Mouse (Mus musculus): Measurements from ENCODE around the gene Pnldc1. TPM values are rescaled to one million over a fixed set of nuclear protein-coding genes. Genes with fewer than 3 reads are reported as not detected.

The Pnldc1 gene
- polyA plus RNA-seq, 1 experiment from 2014 or later: 2.9 TPM

DNA sequence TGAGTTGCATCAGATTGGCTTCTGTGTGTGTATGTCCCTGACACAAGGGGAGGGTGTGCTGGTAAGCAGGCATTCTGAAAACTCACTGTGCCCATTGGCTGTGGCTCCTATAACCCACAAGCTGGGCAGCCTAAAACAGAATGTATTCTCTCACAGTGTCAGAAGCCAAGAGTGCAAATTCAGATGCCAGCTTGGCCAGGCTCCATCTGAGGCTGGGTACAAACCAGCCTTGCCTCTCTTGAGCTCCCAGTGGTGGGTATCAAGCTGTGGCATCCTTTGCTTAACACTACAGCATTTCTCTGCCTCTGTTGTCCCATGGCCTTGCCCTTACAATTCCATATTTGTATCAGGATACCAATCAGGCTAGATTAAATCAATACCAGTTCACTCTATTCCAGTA is 45.9 kb downstream of the Pnldc1 start:
- H3K9me3 ChIP-seq (ENCODE audit: control insufficient read depth, low read depth, low read length): no peaks in the 10 kb centered on the region
- no peak for ATAC-seq (ENCODE audit: insufficient number of reproducible peaks, insufficient read depth, low FRiP score, low read depth)
- H3K4me2 ChIP-seq (replicated peaks; ENCODE audit: low read depth, low read length): no peak overlapping the region
- peaks cover 9% of the 10 kb centered on the region; the same call in 1 of the 2 replicates for H3K4me1 ChIP-seq (ENCODE audit: control insufficient read depth, insufficient read depth, low read length)
- no peak overlapping the region for H3K9ac ChIP-seq (replicated peaks; ENCODE audit: low read depth, low read length)
- H3K4me3 ChIP-seq (ENCODE audit: low read depth, low read length): no peak overlapping the region
- H3K27me3 ChIP-seq (ENCODE audit: control insufficient read depth, insufficient read depth, low read length): no peaks in the 10 kb centered on the region
- no peaks in the 10 kb centered on the region for H3K36me3 ChIP-seq (ENCODE audit: control insufficient read depth, insufficient read depth, low read length)
- no peak overlapping the region for H3K27ac ChIP-seq (ENCODE audit: low read length)

DNA sequence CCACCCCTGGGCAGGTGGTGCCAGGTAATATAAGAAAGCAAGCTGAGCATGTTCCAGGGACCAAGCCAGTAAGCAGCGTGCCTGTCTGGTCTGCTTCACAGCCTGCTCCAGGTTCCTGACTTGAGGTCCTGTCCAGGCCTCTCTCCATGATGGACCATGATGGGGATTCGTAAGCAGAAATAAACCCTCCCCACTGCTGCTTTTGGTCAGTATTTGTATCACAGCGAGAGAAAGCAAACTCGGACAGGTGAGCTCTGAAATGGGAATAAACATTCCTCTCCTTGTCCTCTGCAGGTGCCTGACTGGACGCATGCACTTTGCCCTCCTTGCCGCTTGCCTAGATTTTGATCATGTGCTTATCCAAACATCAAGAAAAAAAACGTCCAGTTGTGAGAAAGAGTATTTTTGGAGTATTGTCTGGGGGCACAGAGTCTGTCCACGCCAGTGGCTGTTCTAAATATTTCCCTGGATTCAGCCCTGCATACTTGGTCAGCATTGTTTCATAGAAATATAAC is 51.0 kb downstream of the Pnldc1 start:
- no peak for ATAC-seq (ENCODE audit: insufficient number of reproducible peaks, insufficient read depth, low FRiP score, low read depth)
- no peak overlapping the region for H3K4me3 ChIP-seq (ENCODE audit: low read depth, low read length)
- no peak overlapping the region for H3K27ac ChIP-seq (ENCODE audit: low read length)
- no peaks in the 10 kb centered on the region for H3K36me3 ChIP-seq (ENCODE audit: control insufficient read depth, insufficient read depth, low read length)
- H3K4me1 ChIP-seq (ENCODE audit: control insufficient read depth, insufficient read depth, low read length): no peaks in the 10 kb centered on the region
- H3K9me3 ChIP-seq (ENCODE audit: control insufficient read depth, low read depth, low read length): no peaks in the 10 kb centered on the region
- no peaks in the 10 kb centered on the region for H3K27me3 ChIP-seq (ENCODE audit: control insufficient read depth, insufficient read depth, low read length)
- H3K9ac ChIP-seq (replicated peaks; ENCODE audit: low read depth, low read length): no peak overlapping the region
- WGBS: 61% methylated on average over 8 of the region's 8 CpGs
- no peak overlapping the region for H3K4me2 ChIP-seq (replicated peaks; ENCODE audit: low read depth, low read length)

GRCm38 (mm10) chr17:12858072-12858471 is 52.0 kb downstream of the Pnldc1 start:
- Histone ChIP-seq H3K4me2 (replicated peaks; ENCODE audit: low read depth, low read length) (no peak overlapping the region), H3K9ac (replicated peaks; ENCODE audit: low read depth, low read length) (no peak overlapping the region), H3K9me3 (ENCODE audit: control insufficient read depth, low read depth, low read length) (no peaks in the 10 kb centered on the region), H3K27me3 (ENCODE audit: control insufficient read depth, insufficient read depth, low read length) (no peaks in the 10 kb centered on the region), H3K4me3 (ENCODE audit: low read depth, low read length) (no peak overlapping the region), H3K36me3 (ENCODE audit: control insufficient read depth, insufficient read depth, low read length) (no peaks in the 10 kb centered on the region), H3K4me1 (ENCODE audit: control insufficient read depth, insufficient read depth, low read length) (no peaks in the 10 kb centered on the region), H3K27ac (ENCODE audit: low read length) (no peak overlapping the region)
- no peak for ATAC-seq (ENCODE audit: insufficient number of reproducible peaks, insufficient read depth, low FRiP score, low read depth)
- 46% methylated on average over 4 of the region's 4 CpGs for WGBS

DNA sequence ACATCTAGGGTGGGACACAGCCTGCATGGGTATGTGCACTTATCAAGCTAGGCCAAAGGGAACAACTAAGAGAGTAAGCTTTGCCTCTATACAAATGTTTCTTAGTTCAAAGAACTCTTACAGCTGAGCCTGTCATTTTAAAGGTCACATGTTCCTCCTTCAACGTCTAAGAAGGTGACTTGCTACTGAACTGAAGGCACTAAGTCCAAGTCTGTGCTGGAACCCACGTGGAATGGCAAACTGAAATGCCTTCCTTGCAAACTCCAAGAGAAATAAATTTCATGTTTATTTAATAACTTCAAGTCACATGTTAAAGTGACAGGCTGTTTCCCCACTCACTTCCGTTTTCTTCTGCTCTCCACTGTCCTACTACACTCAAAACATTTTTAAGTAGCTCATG is 52.6 kb downstream of the Pnldc1 start:
- Histone ChIP-seq H3K9ac (replicated peaks; ENCODE audit: low read depth, low read length) (no peak overlapping the region), H3K27me3 (ENCODE audit: control insufficient read depth, insufficient read depth, low read length) (no peaks in the 10 kb centered on the region), H3K4me1 (ENCODE audit: control insufficient read depth, insufficient read depth, low read length) (no peaks in the 10 kb centered on the region), H3K4me3 (ENCODE audit: low read depth, low read length) (no peak overlapping the region), H3K4me2 (replicated peaks; ENCODE audit: low read depth, low read length) (no peak overlapping the region), H3K27ac (ENCODE audit: low read length) (no peak overlapping the region), H3K9me3 (ENCODE audit: control insufficient read depth, low read depth, low read length) (no peaks in the 10 kb centered on the region), H3K36me3 (ENCODE audit: control insufficient read depth, insufficient read depth, low read length) (no peaks in the 10 kb centered on the region)
- 35% methylated on average over 3 of the region's 3 CpGs for WGBS
- ATAC-seq (ENCODE audit: insufficient number of reproducible peaks, insufficient read depth, low FRiP score, low read depth): no peak

- Histone ChIP-seq H3K9ac (replicated peaks; ENCODE audit: low read depth, low read length) (no peak overlapping the region), H3K4me1 (ENCODE audit: control insufficient read depth, insufficient read depth, low read length) (no peaks in the 10 kb centered on the region), H3K4me2 (replicated peaks; ENCODE audit: low read depth, low read length) (no peak overlapping the region), H3K27me3 (ENCODE audit: control insufficient read depth, insufficient read depth, low read length) (no peaks in the 10 kb centered on the region), H3K4me3 (ENCODE audit: low read depth, low read length) (no peak overlapping the region), H3K9me3 (ENCODE audit: control insufficient read depth, low read depth, low read length) (no peaks in the 10 kb centered on the region), H3K27ac (ENCODE audit: low read length) (no peak overlapping the region), H3K36me3 (ENCODE audit: control insufficient read depth, insufficient read depth, low read length) (no peaks in the 10 kb centered on the region)
- 91% methylated on average over 11 of the region's 11 CpGs for WGBS
- no peak for ATAC-seq (ENCODE audit: insufficient number of reproducible peaks, insufficient read depth, low FRiP score, low read depth)
Measured at GRCm38 (mm10) chr17:12854386-12854785, 55.6 kb downstream of the Pnldc1 start.

DNA sequence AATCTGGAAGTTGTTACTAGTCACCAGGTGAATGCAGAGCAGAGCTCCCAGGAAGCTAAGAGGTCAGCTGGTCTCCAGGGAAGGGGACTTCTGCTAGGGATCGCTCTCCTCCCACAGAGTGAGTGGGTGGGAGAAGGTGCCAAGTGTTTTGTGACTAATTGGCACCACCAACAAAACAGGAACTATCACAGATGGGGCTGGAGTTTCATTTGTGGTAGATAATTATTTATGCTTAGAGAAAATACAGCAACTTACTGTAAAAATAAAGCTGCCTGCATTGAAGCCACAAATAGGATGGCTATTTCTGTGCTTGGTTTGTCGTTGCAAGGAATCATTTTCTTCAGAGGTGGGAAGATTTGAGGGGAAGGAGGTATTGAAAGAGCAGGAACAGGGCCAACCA is 56.2 kb downstream of the Pnldc1 start:
- no peaks in the 10 kb centered on the region for H3K9me3 ChIP-seq (ENCODE audit: control insufficient read depth, low read depth, low read length)
- no peaks in the 10 kb centered on the region for H3K4me1 ChIP-seq (ENCODE audit: control insufficient read depth, insufficient read depth, low read length)
- H3K27ac ChIP-seq (ENCODE audit: low read length): no peak overlapping the region
- no peak for ATAC-seq (ENCODE audit: insufficient number of reproducible peaks, insufficient read depth, low FRiP score, low read depth)
- no peak overlapping the region for H3K9ac ChIP-seq (replicated peaks; ENCODE audit: low read depth, low read length)
- H3K4me2 ChIP-seq (replicated peaks; ENCODE audit: low read depth, low read length): no peak overlapping the region
- WGBS: 82% methylated on average over 2 of the region's 2 CpGs
- H3K36me3 ChIP-seq (ENCODE audit: control insufficient read depth, insufficient read depth, low read length): no peaks in the 10 kb centered on the region
- H3K4me3 ChIP-seq (ENCODE audit: low read depth, low read length): no peak overlapping the region
- no peaks in the 10 kb centered on the region for H3K27me3 ChIP-seq (ENCODE audit: control insufficient read depth, insufficient read depth, low read length)

GRCm38 (mm10) chr17:12851689-12852088 is 58.3 kb downstream of the Pnldc1 start:
- Histone ChIP-seq H3K4me3 (ENCODE audit: low read depth, low read length) (no peak overlapping the region), H3K9ac (replicated peaks; ENCODE audit: low read depth, low read length) (no peak overlapping the region), H3K27ac (ENCODE audit: low read length) (no peak overlapping the region), H3K9me3 (ENCODE audit: control insufficient read depth, low read depth, low read length) (no peaks in the 10 kb centered on the region), H3K27me3 (ENCODE audit: control insufficient read depth, insufficient read depth, low read length) (no peaks in the 10 kb centered on the region), H3K4me1 (ENCODE audit: control insufficient read depth, insufficient read depth, low read length) (no peaks in the 10 kb centered on the region), H3K4me2 (replicated peaks; ENCODE audit: low read depth, low read length) (no peak overlapping the region), H3K36me3 (ENCODE audit: control insufficient read depth, insufficient read depth, low read length) (no peaks in the 10 kb centered on the region)
- whole genome bisulfite sequencing: 78% methylated on average over 11 of the region's 11 CpGs
- no peak for ATAC-seq (ENCODE audit: insufficient number of reproducible peaks, insufficient read depth, low FRiP score, low read depth)

- peaks cover 4% of the 10 kb centered on the region; the same call in 1 of the 2 replicates for H3K4me1 ChIP-seq (ENCODE audit: control insufficient read depth, insufficient read depth, low read length)
- H3K9ac ChIP-seq (replicated peaks; ENCODE audit: low read depth, low read length): no peak overlapping the region
- no peaks in the 10 kb centered on the region for H3K27me3 ChIP-seq (ENCODE audit: control insufficient read depth, insufficient read depth, low read length)
- ATAC-seq (ENCODE audit: insufficient number of reproducible peaks, insufficient read depth, low FRiP score, low read depth): no peak
- WGBS: 80% methylated on average over 8 of the region's 8 CpGs
- no peaks in the 10 kb centered on the region for H3K36me3 ChIP-seq (ENCODE audit: control insufficient read depth, insufficient read depth, low read length)
- H3K9me3 ChIP-seq (ENCODE audit: control insufficient read depth, low read depth, low read length): no peaks in the 10 kb centered on the region
- no peak overlapping the region for H3K4me3 ChIP-seq (ENCODE audit: low read depth, low read length)
- H3K27ac ChIP-seq (ENCODE audit: low read length): no peak overlapping the region
- H3K4me2 ChIP-seq (replicated peaks; ENCODE audit: low read depth, low read length): no peak overlapping the region
Measured at GRCm38 (mm10) chr17:12849778-12850382, 60.1 kb downstream of the Pnldc1 start.

DNA sequence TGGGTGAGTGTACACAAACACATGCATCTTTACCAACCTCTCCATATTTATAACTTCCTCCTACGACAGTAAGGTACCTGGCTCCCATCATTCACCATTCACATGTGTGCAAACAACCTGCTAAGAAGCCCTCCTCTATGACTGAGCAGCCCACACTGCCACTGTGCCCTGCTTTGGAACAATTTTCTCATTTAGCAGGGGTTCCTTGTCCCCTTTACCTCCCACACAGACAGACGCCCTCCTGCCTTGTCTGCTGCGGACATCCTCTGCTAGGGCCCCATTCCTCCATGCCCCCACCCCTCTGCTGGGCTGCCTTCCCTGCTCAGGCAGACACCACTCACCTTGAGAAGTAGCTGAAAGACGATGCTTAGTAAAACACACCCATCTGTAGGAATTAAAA is 62.3 kb downstream of the Pnldc1 start:
- no peak overlapping the region for H3K9ac ChIP-seq (replicated peaks; ENCODE audit: low read depth, low read length)
- 49% methylated on average over 4 of the region's 4 CpGs for WGBS

More for the DNA sequence above, 62.3 kb downstream of the Pnldc1 start:
- H3K27ac ChIP-seq (ENCODE audit: low read length): no peak overlapping the region
- H3K4me1 ChIP-seq (ENCODE audit: control insufficient read depth, insufficient read depth, low read length): peaks cover 4% of the 10 kb centered on the region; the same call in 1 of the 2 replicates
- H3K36me3 ChIP-seq (ENCODE audit: control insufficient read depth, insufficient read depth, low read length): no peaks in the 10 kb centered on the region
- no peak for ATAC-seq (ENCODE audit: insufficient number of reproducible peaks, insufficient read depth, low FRiP score, low read depth)
- no peaks in the 10 kb centered on the region for H3K9me3 ChIP-seq (ENCODE audit: control insufficient read depth, low read depth, low read length)
- H3K4me3 ChIP-seq (ENCODE audit: low read depth, low read length): no peak overlapping the region
- no peak overlapping the region for H3K4me2 ChIP-seq (replicated peaks; ENCODE audit: low read depth, low read length)
- H3K27me3 ChIP-seq (ENCODE audit: control insufficient read depth, insufficient read depth, low read length): no peaks in the 10 kb centered on the region

Measured in stomach, embryonic 14.5 days (tissue).